Mouse (Mus musculus): ENCODE measurements around the gene Gfpt1.
"Not testable (repeated sequence)": the region's sequence is repeated elsewhere in the genome, so short reads cannot be mapped to it uniquely, and the experiment has no call there.

Gfpt1 gene

GRCm38 (mm10) chr6:87042337-87043130 lies at the start of gene Gfpt1:
TSS of gene Gfpt1 (plus strand) at chr6:87042846.
- DNase-seq: peak; percentile 96

DNA sequence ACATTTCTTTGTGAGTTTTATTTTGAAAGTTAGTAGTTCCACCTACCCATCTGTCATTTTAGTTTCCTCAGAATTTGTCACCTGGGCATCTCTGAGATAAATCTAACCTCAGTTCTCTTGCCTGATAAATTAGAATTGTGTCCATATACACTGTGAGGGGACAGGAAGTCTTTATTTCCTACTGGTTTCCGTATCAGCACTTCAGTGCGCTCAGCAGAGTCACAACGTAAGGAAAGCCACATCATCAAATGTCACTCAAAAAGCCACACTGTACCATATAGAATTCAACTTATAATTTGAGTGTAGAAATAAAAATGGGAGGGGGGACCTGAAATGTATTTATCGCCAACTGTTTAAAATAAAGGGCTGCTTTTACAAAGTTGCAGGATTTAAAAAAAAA lies 48.4 kb upstream of the Gfpt1 start:
- no peak for DNase-seq

DNA sequence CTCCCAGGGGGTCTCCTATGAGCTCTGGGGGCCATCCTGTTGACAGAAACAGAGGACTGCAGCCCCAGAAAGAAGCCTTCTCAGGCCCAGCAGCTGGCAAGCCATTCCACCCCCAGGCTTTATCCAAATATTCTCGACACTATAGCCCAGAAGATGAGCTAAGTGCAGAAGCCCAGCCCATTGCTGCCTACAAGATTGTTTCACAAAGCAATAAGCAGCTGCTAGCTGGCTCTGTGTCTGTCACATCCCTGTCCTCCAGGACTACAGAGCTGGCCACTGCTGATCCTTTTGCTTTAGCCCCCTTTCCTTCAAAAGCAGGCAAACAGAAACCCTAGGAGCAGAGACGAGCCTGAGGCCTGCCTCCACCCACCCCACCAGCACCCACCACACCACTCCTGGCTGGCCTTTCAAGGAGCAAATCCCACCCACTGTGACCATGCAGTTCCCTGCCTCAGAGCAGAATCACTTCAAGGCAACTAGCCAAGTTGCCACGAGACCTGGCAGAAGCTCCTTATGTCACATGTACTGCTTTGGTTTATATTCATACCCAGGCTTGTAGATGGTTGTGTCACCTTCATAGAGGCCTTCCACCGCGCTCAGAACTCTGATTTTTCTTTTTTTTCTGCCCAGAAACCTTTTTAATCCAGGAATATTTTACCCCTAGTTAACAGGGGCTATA lies 45.9 kb upstream of the Gfpt1 start:
- no peak for DNase-seq

DNA sequence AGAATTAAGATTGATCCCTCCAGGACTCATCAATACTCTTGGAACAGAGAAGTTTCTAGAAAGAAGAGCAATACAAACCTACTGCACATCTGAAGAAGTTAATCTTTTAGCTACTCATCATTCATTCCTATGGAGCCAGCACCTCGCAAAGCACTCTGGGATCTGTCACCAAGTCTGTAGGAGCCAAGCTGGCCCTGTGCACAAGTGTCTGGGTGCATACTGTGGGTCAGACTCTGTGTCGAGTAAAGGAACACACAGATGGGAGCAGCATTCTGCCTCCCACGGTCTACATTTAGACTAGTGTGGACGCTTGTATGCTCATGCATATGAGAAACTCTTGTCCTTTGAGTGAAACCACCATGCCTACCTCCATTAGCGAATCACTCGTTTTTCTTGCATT lies 45.3 kb upstream of the Gfpt1 start:
- no peak for DNase-seq

DNA sequence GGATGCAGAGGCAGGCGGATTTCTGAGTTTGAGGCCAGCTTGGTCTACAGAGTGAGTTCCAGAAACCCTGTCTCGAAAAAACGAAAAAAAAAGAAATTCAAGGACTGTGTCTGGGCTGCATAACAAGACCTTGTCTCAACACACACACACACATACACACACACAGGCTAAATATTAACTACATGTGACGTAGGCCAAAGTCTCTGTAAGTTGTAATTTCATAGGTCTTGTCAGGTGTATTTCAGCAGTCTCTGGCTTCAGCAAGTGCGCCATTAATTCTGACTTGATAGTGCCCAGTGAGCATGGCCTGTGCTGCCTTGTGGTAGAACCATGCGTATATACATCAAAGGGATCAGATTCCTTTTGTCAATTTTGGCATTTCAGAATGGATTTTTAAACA lies 40.7 kb upstream of the Gfpt1 start:
- DNase-seq: no peak

GRCm38 (mm10) chr6:87002521-87003055 lies 40.1 kb upstream of the Gfpt1 start:
- DNase-seq: peak; percentile 89

- DNase-seq: no peak
Observed at GRCm38 (mm10) chr6:87004099-87004498, 38.5 kb upstream of the Gfpt1 start.

GRCm38 (mm10) chr6:87005577-87005976 lies 37.1 kb upstream of the Gfpt1 start:
- no peak for DNase-seq

DNA sequence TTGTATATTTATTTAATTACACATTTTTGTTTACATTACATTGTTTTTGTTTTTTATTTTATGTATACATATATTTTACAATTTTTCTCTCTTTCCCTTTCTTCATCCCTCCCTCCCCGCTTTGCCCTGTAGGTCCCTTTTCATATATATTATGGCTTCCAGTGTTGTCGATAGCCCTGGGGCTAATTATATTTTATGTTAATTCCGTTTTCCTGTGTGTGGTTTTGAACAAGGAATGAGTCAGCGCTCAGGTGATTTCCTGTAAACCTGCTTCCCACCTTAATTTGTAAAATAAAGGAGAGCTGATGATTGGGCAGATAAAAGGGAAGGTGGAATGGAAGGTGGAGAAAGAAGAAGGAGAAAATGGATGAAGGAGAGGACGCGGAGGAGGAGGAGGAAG lies 33.8 kb upstream of the Gfpt1 start, which contains the start of gene Nfu1:
Gene Nfu1 (plus strand): TSS at position 350 of the 400 bp plus-strand sequence.
- no peak for DNase-seq

GRCm38 (mm10) chr6:87009692-87010328 lies 32.8 kb upstream of the Gfpt1 start:
- DNase-seq: peak; percentile 96

DNA sequence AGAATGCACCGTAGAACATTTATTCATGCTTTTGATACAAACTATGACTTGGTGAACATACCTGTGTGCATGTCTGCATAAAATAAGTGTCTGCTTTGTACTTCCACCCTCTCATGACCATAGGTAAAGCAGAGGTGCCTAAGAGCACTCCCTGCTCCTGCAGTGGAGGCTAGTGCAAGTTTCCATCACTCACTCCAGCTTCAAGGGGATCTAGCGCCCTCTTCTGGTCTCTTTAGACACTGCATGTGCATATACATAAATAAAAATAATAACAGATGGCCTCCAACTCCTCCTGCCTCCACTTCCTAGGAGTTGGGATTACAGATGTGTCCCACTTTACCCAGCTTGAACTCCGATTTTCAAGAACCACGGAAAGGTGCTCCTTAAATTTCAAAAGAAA lies 25.7 kb upstream of the Gfpt1 start:
- DNase-seq: peak; percentile 55

- DNase-seq: no peak
Observed at GRCm38 (mm10) chr6:87018874-87019273, 23.8 kb upstream of the Gfpt1 start.

DNA sequence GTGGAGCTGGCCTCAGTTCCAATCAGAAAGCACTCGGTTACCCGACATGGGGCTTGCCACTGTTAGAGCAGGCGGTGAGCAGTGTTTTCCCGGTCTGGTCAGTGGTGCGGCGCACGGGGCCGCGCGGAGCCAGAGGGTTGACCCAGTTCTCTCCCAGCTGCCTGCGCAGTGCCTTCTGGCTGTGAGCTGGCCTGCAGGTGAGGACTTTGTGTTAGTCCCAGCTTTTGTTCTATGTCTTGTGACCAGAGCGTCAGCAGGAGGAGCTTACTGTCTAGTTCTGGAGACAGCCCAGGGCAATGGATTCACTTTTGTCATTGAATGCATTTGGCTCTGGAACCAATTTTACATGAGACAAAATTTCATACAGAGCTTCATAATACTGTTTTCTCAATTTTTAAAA lies 20.9 kb upstream of the Gfpt1 start:
- no peak for DNase-seq

- DNase-seq: no peak
Observed at GRCm38 (mm10) chr6:87026980-87027379, 15.7 kb upstream of the Gfpt1 start.

- DNase-seq: no peak
Observed at GRCm38 (mm10) chr6:87028881-87029280, 13.8 kb upstream of the Gfpt1 start.

- not testable (repeated sequence) for DNase-seq
Observed at GRCm38 (mm10) chr6:87031310-87031709, 11.3 kb upstream of the Gfpt1 start.

GRCm38 (mm10) chr6:87032401-87032800 lies 10.2 kb upstream of the Gfpt1 start:
- no peak for DNase-seq

DNA sequence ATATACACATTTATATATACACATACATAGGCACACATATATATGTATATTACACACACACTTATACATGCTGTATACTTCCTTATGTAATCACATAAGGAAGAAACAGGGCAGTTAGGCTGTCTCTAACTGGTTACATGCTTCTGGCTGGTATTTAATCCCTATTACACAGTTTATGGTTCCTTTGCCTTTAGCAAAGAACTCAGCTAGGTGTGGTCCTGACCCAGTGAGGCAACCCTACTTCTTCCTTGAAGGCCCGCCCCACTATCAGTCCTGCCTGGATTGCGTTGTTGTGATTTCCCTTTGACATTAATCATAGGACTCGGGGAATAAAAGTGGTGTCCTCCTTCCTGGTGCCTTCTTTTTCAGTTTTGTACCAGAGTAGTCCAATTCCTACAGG lies 8.3 kb upstream of the Gfpt1 start:
- DNase-seq: no peak

- DNase-seq: no peak
Observed at GRCm38 (mm10) chr6:87037826-87038620, 4.6 kb upstream of the Gfpt1 start.

DNA sequence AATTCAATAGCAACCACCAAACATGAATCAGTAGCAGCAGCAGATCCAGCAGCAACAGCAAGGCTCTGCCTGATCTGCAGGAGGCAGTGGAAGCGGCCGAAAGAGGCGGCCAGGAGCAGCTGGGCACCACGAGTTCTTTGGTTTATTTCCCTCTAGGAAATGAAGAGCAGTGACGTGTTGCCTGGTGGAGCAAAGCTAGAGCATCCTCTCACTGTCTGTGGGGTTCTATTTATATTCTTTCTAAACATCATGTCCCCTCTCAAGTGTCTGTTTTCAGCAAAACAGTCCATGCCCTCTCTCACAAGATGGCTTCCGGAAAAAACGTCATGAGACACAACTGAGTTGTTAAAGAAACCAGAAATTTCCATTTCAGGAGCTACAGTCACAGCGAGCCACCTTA lies 3.5 kb upstream of the Gfpt1 start:
- no peak for DNase-seq

DNA sequence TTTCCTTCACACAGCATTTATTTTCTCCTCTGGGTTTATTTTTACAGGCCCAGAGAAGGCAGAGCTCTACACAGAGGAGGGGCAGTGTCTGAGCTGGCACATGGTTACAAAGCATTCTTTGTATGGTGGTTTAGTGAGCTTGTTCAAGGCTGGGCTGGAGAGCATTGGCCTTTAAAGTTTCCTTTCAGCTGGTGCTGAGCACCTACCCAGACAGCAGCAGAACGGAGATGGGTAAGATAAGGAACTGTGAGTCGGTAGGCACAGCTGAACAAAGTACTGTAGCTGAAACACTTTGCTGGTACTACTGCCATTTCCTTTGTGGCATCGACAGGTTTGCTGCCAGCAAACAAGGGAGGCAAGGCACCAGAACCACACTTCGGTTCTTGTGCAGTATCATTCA lies 1.7 kb upstream of the Gfpt1 start:
- no peak for DNase-seq

- DNase-seq: no peak
Observed at GRCm38 (mm10) chr6:87041431-87041830, 1.2 kb upstream of the Gfpt1 start.

GRCm38 (mm10) chr6:87042004-87042336 lies 676 bp upstream of the Gfpt1 start:
- no peak for DNase-seq

Measured in right cerebral cortex, postnatal 4 days (tissue).